Mouse (Mus musculus) thymus, postnatal 36 days (tissue): ENCODE results near the gene Zfp689.
A peak's percentile ranks its signal among the peaks of the same experiment; 100 is the strongest.

Experiments
- DNase-seq, 2 experiments: peaks; one replicate each; pipeline ENCODE4 v3.0.0; 2022; ENCODE audit warnings: mixed read lengths in 2 of 2

Zfp689 gene

DNA sequence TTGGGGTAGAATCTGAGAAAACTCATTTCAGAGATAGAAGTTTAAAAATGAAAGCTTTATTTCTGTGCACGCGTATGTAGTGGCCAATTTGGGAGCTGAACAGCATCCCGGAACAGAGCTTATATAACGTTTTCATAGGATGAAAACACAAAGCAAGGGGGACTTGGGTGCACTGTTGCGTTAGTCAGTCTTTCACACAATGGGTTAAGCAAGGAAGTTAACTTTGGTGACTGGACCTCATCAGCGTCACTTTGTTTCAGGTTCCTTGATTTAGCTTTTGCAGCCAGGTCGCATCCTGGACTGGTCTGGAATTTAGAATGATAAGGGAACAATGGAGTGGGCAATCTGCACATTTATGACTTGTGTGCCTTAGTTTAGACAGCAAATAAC, 55.0 kb downstream of the Zfp689 start:
- no peak for DNase-seq

DNA sequence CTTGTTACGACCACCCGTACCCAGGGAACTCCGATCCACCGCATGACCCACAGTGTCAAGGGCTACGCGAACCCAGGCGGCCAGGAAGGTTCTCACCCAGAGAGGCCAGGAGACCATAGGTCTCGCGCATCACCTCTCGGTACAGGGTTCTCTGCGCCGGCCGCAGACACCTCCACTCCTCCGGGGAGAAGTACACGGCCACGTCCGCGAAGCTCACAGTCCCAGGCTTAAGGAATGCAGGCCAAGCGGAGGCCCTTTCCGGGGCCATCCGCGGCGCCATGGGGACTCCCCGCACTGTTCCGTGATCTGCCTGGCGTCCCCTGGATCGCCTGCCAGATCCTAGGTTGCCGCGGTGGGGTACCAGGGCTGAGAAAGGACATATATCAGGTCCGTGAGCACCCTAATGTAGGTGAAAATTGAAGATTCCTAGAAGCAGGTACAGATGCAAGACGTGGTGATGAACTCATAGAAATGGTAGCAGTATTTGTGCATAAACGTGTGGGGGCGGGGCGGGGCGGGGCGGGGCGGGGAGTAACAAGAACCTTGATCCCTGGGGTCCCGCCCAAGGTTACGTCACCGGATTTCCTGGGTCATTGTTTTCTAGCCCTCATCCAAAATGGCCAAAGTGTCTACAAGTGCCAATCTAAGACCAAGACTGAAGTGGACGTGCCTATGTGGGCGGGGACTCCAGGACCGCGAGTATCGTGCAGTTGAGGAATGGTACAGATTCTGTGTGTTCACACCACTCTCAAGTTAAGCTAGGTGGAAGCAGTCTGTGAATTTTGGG, 55.6 kb downstream of the Zfp689 start, which contains the start of gene E430018J23Rik:
Gene E430018J23Rik (minus strand): TSS at position 473 of the 787 bp plus-strand sequence.
- peak; percentile 90 to 91 for DNase-seq

GRCm38 (mm10) chr7:127392251-127392824, 56.6 kb downstream of the Zfp689 start:
- no peak for DNase-seq
